Mouse (Mus musculus) limb, embryonic 11.5 days (tissue): ENCODE data around the gene Snhg11. TPM values are rescaled to one million over a fixed set of nuclear protein-coding genes. Genes with fewer than 3 reads are reported as not detected.

Source experiments
- ATAC-seq: fragments of 200-750 bp; cut with Nextera tagmentation; 2 replicates; pipeline ENCODE4 v1.8.0; 2017; ENCODE audit warnings: low read depth; ENCODE audit not compliant: insufficient number of reproducible peaks, low FRiP score, low TSS enrichment
- DNase-seq: peaks from one replicate; pipeline ENCODE4 v3.0.0-alpha.2; 2015; ENCODE audit warnings: low spot score
- H3K27ac ChIP-seq: fragments of 300-500 bp; sonication (generic); replicated peaks from 2 replicates; pipeline ENCODE4 v1.5.1; 2014; ENCODE audit warnings: low read depth, mild to moderate bottlenecking, low read length
- H3K27me3 ChIP-seq: fragments of 300-500 bp; sonication (generic); 2 replicates; pipeline ENCODE4 v1.6.1; 2014; ENCODE audit warnings: mild to moderate bottlenecking, low read length, mixed read lengths; ENCODE audit not compliant: control insufficient read depth, insufficient read depth
- H3K36me3 ChIP-seq: fragments of 300-500 bp; sonication (generic); 2 replicates; pipeline ENCODE4 v1.6.1; 2014; ENCODE audit warnings: mild to moderate bottlenecking, low read length, moderate library complexity, mixed read lengths; ENCODE audit not compliant: control insufficient read depth, insufficient read depth
- H3K4me1 ChIP-seq: fragments of 300-500 bp; sonication (generic); 2 replicates; pipeline ENCODE4 v1.6.1; 2014; ENCODE audit warnings: low read length, mixed read lengths; ENCODE audit not compliant: control insufficient read depth, insufficient read depth
- H3K4me2 ChIP-seq: fragments of 300-500 bp; sonication (generic); 2 replicates; pipeline ENCODE4 v1.6.1; 2014; ENCODE audit warnings: low read depth, mild to moderate bottlenecking, moderate library complexity; ENCODE audit not compliant: severe bottlenecking
- H3K4me3 ChIP-seq: fragments of 300-500 bp; sonication (generic); 2 replicates; pipeline ENCODE4 v1.5.1; 2014; ENCODE audit warnings: low read depth, low read length
- H3K9ac ChIP-seq: fragments of 300-500 bp; sonication (generic); 2 replicates; pipeline ENCODE4 v1.6.1; 2014; ENCODE audit warnings: mild to moderate bottlenecking, low read length
- H3K9me3 ChIP-seq: fragments of 300-500 bp; sonication (generic); 2 replicates; pipeline ENCODE4 v1.6.1; 2016; ENCODE audit warnings: low read length; ENCODE audit not compliant: control insufficient read depth
- WGBS: fragments of 180-500 bp; shearing (Covaris S2); extraction: QIAGEN DNeasy Blood & Tissue Kit; methylation state at CpG from one replicate; pipeline ENCODE4 v1.1.7; 2014; 5-methylcytosine and 5-hydroxymethylcytosine counted together
- polyA plus RNA-seq: library from polyadenylated mRNA; unstranded; fragments of >200 nt; fragmentation: Nextera tagmentation; extraction: Ambion mirVana; gene quantifications from 2 replicates; pipeline ENCODE4 v1.2.1, GENCODE M21; 2014

Snhg11 gene
- polyA plus RNA-seq, 1 experiment from 2014 or later = 4.0 TPM

- no peak for ATAC-seq
- no peak overlapping the region for H3K4me2 ChIP-seq
- no peak overlapping the region for H3K9ac ChIP-seq
- whole genome bisulfite sequencing = 86% methylated on average over 7 of the region's 7 CpGs
- no peaks in the 10 kb centered on the region; the same call in 1 of the 2 replicates for H3K27me3 ChIP-seq
- DNase-seq = no peak
- no peak overlapping the region for H3K27ac ChIP-seq
- no peak overlapping the region for H3K4me3 ChIP-seq
- H3K36me3 ChIP-seq = no peaks in the 10 kb centered on the region
- no peaks in the 10 kb centered on the region for H3K9me3 ChIP-seq
- no peaks in the 10 kb centered on the region for H3K4me1 ChIP-seq
Observed at GRCm38 (mm10) chr2:158402915-158403314, 27.5 kb downstream of the Snhg11 start.

GRCm38 (mm10) chr2:158408997-158409594, 33.7 kb downstream of the Snhg11 start:
- ATAC-seq (peak; percentile 36), DNase-seq (no peak)
- H3K9me3 ChIP-seq = no peaks in the 10 kb centered on the region
- H3K9ac ChIP-seq = no peak overlapping the region
- H3K4me3 ChIP-seq = peak overlapping the region; percentile 89
- H3K27me3 ChIP-seq = no peaks in the 10 kb centered on the region
- 26% methylated on average over 14 of the region's 14 CpGs for WGBS
- H3K27ac ChIP-seq = no peak overlapping the region
- peak overlapping the region; percentile 39; the same call in 1 of the 2 replicates for H3K4me2 ChIP-seq
- H3K36me3 ChIP-seq = no peaks in the 10 kb centered on the region
- no peaks in the 10 kb centered on the region for H3K4me1 ChIP-seq

GRCm38 (mm10) chr2:158409595-158410021, 34.2 kb downstream of the Snhg11 start, which contains the start of gene Ralgapb:
TSS of gene Ralgapb (plus strand) at chr2:158409848.
- H3K36me3 ChIP-seq = no peaks in the 10 kb centered on the region
- peak; percentile 87 for ATAC-seq
- WGBS = 0% methylated on average over 41 of the region's 46 CpGs
- H3K4me2 ChIP-seq = peak within 1 kb of the TSS; percentile 81
- no peaks in the 10 kb centered on the region for H3K9me3 ChIP-seq
- no peaks in the 10 kb centered on the region for H3K27me3 ChIP-seq
- H3K4me3 ChIP-seq = peak within 1 kb of the TSS; percentile 89
- peak within 1 kb of the TSS; percentile 84 for H3K9ac ChIP-seq
- H3K4me1 ChIP-seq = no peaks in the 10 kb centered on the region
- H3K27ac ChIP-seq = peak within 1 kb of the TSS; percentile 72; the same call in 1 of the 2 replicates
- peak; percentile 98 for DNase-seq

- Histone ChIP-seq H3K4me3 (peak overlapping the region; percentile 89), H3K27me3 (no peaks in the 10 kb centered on the region), H3K9ac (peak overlapping the region; percentile 84), H3K36me3 (no peaks in the 10 kb centered on the region), H3K9me3 (no peaks in the 10 kb centered on the region), H3K4me2 (peak overlapping the region; percentile 81), H3K27ac (peak overlapping the region; percentile 72; the same call in 1 of the 2 replicates), H3K4me1 (no peaks in the 10 kb centered on the region)
- DNase-seq = peak; percentile 51
- WGBS = 4% methylated on average over 43 of the region's 67 CpGs
- ATAC-seq = peak; percentile 38; the same call in 1 of the 2 replicates
Observed at GRCm38 (mm10) chr2:158410022-158411014, 34.9 kb downstream of the Snhg11 start.

- WGBS = 83% methylated on average over 2 of the region's 2 CpGs
- H3K9me3 ChIP-seq = no peaks in the 10 kb centered on the region
- H3K36me3 ChIP-seq = no peaks in the 10 kb centered on the region
- H3K4me3 ChIP-seq = no peak overlapping the region
- no peaks in the 10 kb centered on the region for H3K27me3 ChIP-seq
- no peak overlapping the region for H3K4me2 ChIP-seq
- no peak for ATAC-seq
- no peak for DNase-seq
- H3K27ac ChIP-seq = no peak overlapping the region
- no peaks in the 10 kb centered on the region for H3K4me1 ChIP-seq
- H3K9ac ChIP-seq = no peak overlapping the region
Observed at GRCm38 (mm10) chr2:158413240-158413639, 37.8 kb downstream of the Snhg11 start.

- 70% methylated on average over 1 of the region's 1 CpGs for WGBS
- DNase-seq = no peak
- H3K4me2 ChIP-seq = no peak overlapping the region
- H3K27ac ChIP-seq = no peak overlapping the region
- no peaks in the 10 kb centered on the region for H3K27me3 ChIP-seq
- H3K9ac ChIP-seq = no peak overlapping the region
- ATAC-seq = no peak
- no peaks in the 10 kb centered on the region for H3K36me3 ChIP-seq
- H3K9me3 ChIP-seq = no peaks in the 10 kb centered on the region
- H3K4me3 ChIP-seq = no peak overlapping the region
- H3K4me1 ChIP-seq = no peaks in the 10 kb centered on the region
Observed at GRCm38 (mm10) chr2:158415826-158416225, 40.4 kb downstream of the Snhg11 start.

GRCm38 (mm10) chr2:158418663-158419062, 43.2 kb downstream of the Snhg11 start:
- Histone ChIP-seq H3K9ac (no peak overlapping the region), H3K4me2 (no peak overlapping the region), H3K4me3 (no peak overlapping the region), H3K36me3 (no peaks in the 10 kb centered on the region), H3K27ac (no peak overlapping the region), H3K27me3 (no peaks in the 10 kb centered on the region), H3K4me1 (no peaks in the 10 kb centered on the region), H3K9me3 (no peaks in the 10 kb centered on the region)
- DNase-seq (no peak), ATAC-seq (no peak)
- WGBS = 87% methylated on average over 1 of the region's 1 CpGs
